Mouse (Mus musculus) midbrain, embryonic 16.5 days (tissue): Measurements from ENCODE around the gene Snw1. TPM values are rescaled to one million over a fixed set of nuclear protein-coding genes. Genes with fewer than 3 reads are reported as not detected.
A peak's percentile ranks its signal among the peaks of the same experiment; 100 is the strongest.
"Not testable (repeated sequence)": the region's sequence is repeated elsewhere in the genome, so short reads cannot be mapped to it uniquely, and the experiment has no call there.

Source experiments
- ATAC-seq: fragments of 200-750 bp; cut with Nextera tagmentation; 2 replicates; pipeline ENCODE4 v1.8.0; 2017; ENCODE audit warnings: moderate TSS enrichment
- H3K27ac ChIP-seq: fragments of 300-500 bp; sonication (generic); 2 replicates; pipeline ENCODE4 v1.5.1; 2014; ENCODE audit warnings: mild to moderate bottlenecking, low read length, mixed read lengths
- H3K27me3 ChIP-seq: fragments of 300-500 bp; sonication (generic); 2 replicates; pipeline ENCODE4 v1.6.1; 2014; ENCODE audit warnings: low read depth, low read length, mixed read lengths; ENCODE audit not compliant: control insufficient read depth, insufficient read depth
- H3K36me3 ChIP-seq: fragments of 300-500 bp; sonication (generic); 2 replicates; pipeline ENCODE4 v1.6.1; 2014; ENCODE audit warnings: mild to moderate bottlenecking, low read length, moderate library complexity, mixed read lengths; ENCODE audit not compliant: control insufficient read depth, insufficient read depth
- H3K4me1 ChIP-seq: fragments of 300-500 bp; sonication (generic); 2 replicates; pipeline ENCODE4 v1.6.1; 2014; ENCODE audit warnings: mild to moderate bottlenecking, low read length, mixed read lengths; ENCODE audit not compliant: control insufficient read depth, insufficient read depth
- H3K4me2 ChIP-seq: fragments of 300-500 bp; sonication (generic); 2 replicates; pipeline ENCODE4 v1.6.1; 2014; ENCODE audit warnings: mild to moderate bottlenecking, low read length, mixed read lengths
- H3K4me3 ChIP-seq: fragments of 300-500 bp; sonication (generic); 2 replicates; pipeline ENCODE4 v1.5.1; 2014; ENCODE audit warnings: low read depth, mild to moderate bottlenecking, low read length, moderate library complexity, mixed read lengths
- H3K9ac ChIP-seq: fragments of 300-500 bp; sonication (generic); 2 replicates; pipeline ENCODE4 v1.6.1; 2014; ENCODE audit warnings: low read depth, low read length, mixed read lengths
- H3K9me3 ChIP-seq: fragments of 300-500 bp; sonication (generic); replicated peaks from 2 replicates; pipeline ENCODE4 v1.6.1; 2014; ENCODE audit warnings: mild to moderate bottlenecking, low read length, mixed read lengths; ENCODE audit not compliant: control insufficient read depth, poor library complexity, severe bottlenecking
- WGBS: fragments of 180-500 bp; shearing (Covaris S2); extraction: QIAGEN DNeasy Blood & Tissue Kit; methylation state at CpG from one replicate; pipeline ENCODE4 v1.1.7; 2014; 5-methylcytosine and 5-hydroxymethylcytosine counted together
- polyA plus RNA-seq: library from polyadenylated mRNA; unstranded; fragments of >200 nt; fragmentation: Nextera tagmentation; extraction: Ambion mirVana; gene quantifications from 2 replicates; pipeline ENCODE4 v1.2.1, GENCODE M21; 2015

Gene Snw1
- 93.1 and 103 TPM in 2 replicates for polyA plus RNA-seq

GRCm38 (mm10) chr12:87471964-87472786, at the start of gene Snw1:
Gene Snw1, minus strand, starts transcription at chr12:87472274.
- peak within 1 kb of the TSS; percentile 77 for H3K4me3 ChIP-seq
- no peaks in the 10 kb centered on the region for H3K9me3 ChIP-seq
- H3K9ac ChIP-seq = peak within 1 kb of the TSS; percentile 85
- H3K4me2 ChIP-seq = peak within 1 kb of the TSS; percentile 81
- 2% methylated on average over 45 of the region's 45 CpGs for WGBS
- H3K27ac ChIP-seq = peak within 1 kb of the TSS; percentile 81
- H3K27me3 ChIP-seq = no peaks in the 10 kb centered on the region
- peak; percentile 97 for ATAC-seq
- peaks cover 13% of the 10 kb centered on the region for H3K4me1 ChIP-seq
- H3K36me3 ChIP-seq = peaks cover 2% of the 10 kb centered on the region; the same call in 1 of the 2 replicates

- not testable (repeated sequence) for H3K27me3 ChIP-seq, H3K4me2 ChIP-seq, H3K9me3 ChIP-seq, H3K4me3 ChIP-seq, H3K4me1 ChIP-seq, H3K36me3 ChIP-seq, H3K9ac ChIP-seq, ATAC-seq, H3K27ac ChIP-seq
- WGBS = 87% methylated on average over 3 of the region's 3 CpGs
Observed at GRCm38 (mm10) chr12:87519616-87520015, 47.5 kb upstream of the Snw1 start.

GRCm38 (mm10) chr12:87514016-87514415, 41.9 kb upstream of the Snw1 start, which contains the start of gene Gm8300:
Gene Gm8300, plus strand, starts transcription at chr12:87514316.
- H3K4me3 ChIP-seq, H3K27ac ChIP-seq, H3K4me1 ChIP-seq, H3K36me3 ChIP-seq, H3K4me2 ChIP-seq, H3K9ac ChIP-seq, H3K9me3 ChIP-seq, H3K27me3 ChIP-seq, ATAC-seq: not testable (repeated sequence)
- WGBS = 90% methylated on average over 4 of the region's 4 CpGs

GRCm38 (mm10) chr12:87494421-87494820, 22.3 kb upstream of the Snw1 start, which contains the start of gene Gm5788:
Gene Gm5788, plus strand, starts transcription at chr12:87494721.
- H3K27me3 ChIP-seq, H3K27ac ChIP-seq, H3K4me3 ChIP-seq, H3K9me3 ChIP-seq, H3K4me2 ChIP-seq, ATAC-seq, H3K4me1 ChIP-seq, H3K9ac ChIP-seq, H3K36me3 ChIP-seq: not testable (repeated sequence)
- WGBS = 93% methylated on average over 3 of the region's 3 CpGs

GRCm38 (mm10) chr12:87488683-87489082, 16.6 kb upstream of the Snw1 start:
- H3K9ac ChIP-seq, H3K36me3 ChIP-seq, H3K4me2 ChIP-seq, H3K4me1 ChIP-seq, H3K4me3 ChIP-seq, H3K27ac ChIP-seq, ATAC-seq, H3K9me3 ChIP-seq, H3K27me3 ChIP-seq: not testable (repeated sequence)
- 74% methylated on average over 2 of the region's 2 CpGs for WGBS

- 87% methylated on average over 5 of the region's 5 CpGs for WGBS
- H3K27me3 ChIP-seq, ATAC-seq, H3K9ac ChIP-seq, H3K4me3 ChIP-seq, H3K4me1 ChIP-seq, H3K4me2 ChIP-seq, H3K9me3 ChIP-seq, H3K36me3 ChIP-seq, H3K27ac ChIP-seq: not testable (repeated sequence)
Observed at GRCm38 (mm10) chr12:87482482-87482881, 10.4 kb upstream of the Snw1 start.

- no peak for ATAC-seq
- H3K4me2 ChIP-seq = no peak overlapping the region
- 77% methylated on average over 3 of the region's 3 CpGs for WGBS
Observed at GRCm38 (mm10) chr12:87474756-87475155, 2.7 kb upstream of the Snw1 start.

GRCm38 (mm10) chr12:87471421-87471963, 582 bp downstream of the Snw1 start:
- H3K9me3 ChIP-seq = no peaks in the 10 kb centered on the region
- H3K27me3 ChIP-seq = no peaks in the 10 kb centered on the region
- H3K36me3 ChIP-seq = peaks cover 2% of the 10 kb centered on the region
- ATAC-seq = no peak
- peaks cover 13% of the 10 kb centered on the region for H3K4me1 ChIP-seq
- under 1% methylated on average over 19 of the region's 19 CpGs for WGBS
- H3K4me3 ChIP-seq = peak overlapping the region; percentile 77
- peak overlapping the region; percentile 81 for H3K4me2 ChIP-seq
- peak overlapping the region; percentile 81 for H3K27ac ChIP-seq
- H3K9ac ChIP-seq = peak overlapping the region; percentile 85

More at GRCm38 (mm10) chr12:87474756-87475155, 2.7 kb upstream of the Snw1 start:
- no peak overlapping the region for H3K27ac ChIP-seq
- H3K36me3 ChIP-seq = no peaks in the 10 kb centered on the region
- H3K4me1 ChIP-seq = peaks cover 13% of the 10 kb centered on the region
- no peaks in the 10 kb centered on the region for H3K9me3 ChIP-seq
- H3K27me3 ChIP-seq = no peaks in the 10 kb centered on the region
- H3K9ac ChIP-seq = no peak overlapping the region
- no peak overlapping the region for H3K4me3 ChIP-seq
